Mouse (Mus musculus): ENCODE results near the gene Hira. TPM values are rescaled to one million over a fixed set of nuclear protein-coding genes. Genes with fewer than 3 reads are reported as not detected.
"Not testable (repeated sequence)": the region's sequence is repeated elsewhere in the genome, so short reads cannot be mapped to it uniquely, and the experiment has no call there.

Gene Hira
- polyA plus RNA-seq, 1 experiment from 2014 or later, result 11.2 TPM

DNA sequence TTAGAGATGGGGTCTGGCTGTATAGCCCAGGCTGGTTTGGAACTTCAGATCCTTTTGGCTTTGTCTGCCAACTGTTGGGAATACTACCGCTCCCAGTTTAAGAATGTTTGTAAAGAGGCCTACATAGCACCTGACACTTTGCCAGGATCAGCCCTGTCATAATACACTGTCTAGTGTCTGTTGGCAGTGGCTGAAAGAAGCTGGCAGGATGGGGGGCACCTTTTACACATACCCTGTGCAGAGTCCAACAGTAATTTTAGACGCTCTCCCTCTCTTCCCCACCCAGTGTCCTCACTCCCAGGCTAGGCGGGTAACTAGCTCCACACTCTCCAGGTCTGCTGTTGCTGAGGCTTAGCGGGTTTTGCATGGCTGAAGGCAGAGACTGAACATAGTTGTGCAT is 38.5 kb upstream of the Hira start:
- Histone ChIP-seq H3K27ac (no peak overlapping the region), H3K4me3 (replicated peaks; ENCODE audit: low read depth, low read length) (no peak overlapping the region), H3K36me3 (ENCODE audit: insufficient read depth, low read length) (0 out of 2 replicates have a peak, but pooled peaks cover 19% of the 10 kb centered on the region), H3K27me3 (ENCODE audit: insufficient read depth, low read length) (no peaks in the 10 kb centered on the region), H3K9me3 (replicated peaks; ENCODE audit: low read length) (no peaks in the 10 kb centered on the region), H3K4me2 (ENCODE audit: low read length) (no peak overlapping the region), H3K4me1 (replicated peaks; ENCODE audit: insufficient read depth, low read length) (0 out of 2 replicates have a peak, but pooled peaks cover 4% of the 10 kb centered on the region), H3K9ac (ENCODE audit: low read depth, low read length) (no peak overlapping the region)
- WGBS, result 97% methylated on average over 4 of the region's 4 CpGs
- ATAC-seq (replicated peaks; ENCODE audit: low FRiP score, low read depth) (no peak), DNase-seq (ENCODE audit: low spot score) (no peak)
- no peak for TF ChIP-seq CTCF (IDR thresholded peaks at IDR 0.05; ENCODE audit: low read depth)

DNA sequence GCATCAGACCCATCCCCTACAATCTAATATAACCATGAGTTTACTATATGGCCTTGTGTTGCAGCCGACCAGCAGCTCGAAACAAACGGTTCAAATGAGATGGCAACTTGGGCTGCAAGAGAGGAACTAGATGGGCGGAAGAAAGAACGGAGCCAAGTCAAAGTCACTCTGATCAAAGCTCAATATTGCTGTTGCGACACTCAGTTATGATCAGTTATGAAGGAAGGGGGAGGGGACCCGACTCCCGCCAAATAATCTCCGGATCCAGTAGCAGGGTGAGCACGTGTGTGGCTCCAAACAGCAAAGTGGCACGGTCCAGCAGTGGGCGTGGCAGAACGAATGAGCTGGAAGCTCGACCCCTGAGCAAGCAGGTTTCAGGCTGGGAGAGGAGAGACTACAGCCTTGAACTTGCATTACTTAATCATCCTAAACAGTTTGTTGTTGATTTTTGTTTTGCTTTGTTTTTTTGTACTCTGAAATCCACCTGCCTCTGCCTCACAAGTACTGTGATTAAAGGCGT is 30.5 kb upstream of the Hira start:
- H3K4me1 ChIP-seq (replicated peaks; ENCODE audit: insufficient read depth, low read length), result no peaks in the 10 kb centered on the region
- no peak overlapping the region for H3K27ac ChIP-seq
- ATAC-seq (replicated peaks; ENCODE audit: low FRiP score, low read depth), result no peak
- H3K4me2 ChIP-seq (ENCODE audit: low read length), result no peak overlapping the region
- H3K36me3 ChIP-seq (ENCODE audit: insufficient read depth, low read length), result no peaks in the 10 kb centered on the region
- no peaks in the 10 kb centered on the region for H3K9me3 ChIP-seq (replicated peaks; ENCODE audit: low read length)
- no peak overlapping the region for H3K4me3 ChIP-seq (replicated peaks; ENCODE audit: low read depth, low read length)
- 90% methylated on average over 15 of the region's 15 CpGs for WGBS
- DNase-seq (ENCODE audit: low spot score), result no peak
- H3K9ac ChIP-seq (ENCODE audit: low read depth, low read length), result no peak overlapping the region
- TF ChIP-seq CTCF (IDR thresholded peaks at IDR 0.05; ENCODE audit: low read depth), result no peak
- no peaks in the 10 kb centered on the region for H3K27me3 ChIP-seq (ENCODE audit: insufficient read depth, low read length)

GRCm38 (mm10) chr16:18849521-18850190 is 27.2 kb upstream of the Hira start:
- ATAC-seq (replicated peaks; ENCODE audit: low FRiP score, low read depth); H3K27me3 ChIP-seq (ENCODE audit: insufficient read depth, low read length); H3K36me3 ChIP-seq (ENCODE audit: insufficient read depth, low read length); H3K4me2 ChIP-seq (ENCODE audit: low read length); H3K9ac ChIP-seq (ENCODE audit: low read depth, low read length); H3K4me1 ChIP-seq (replicated peaks; ENCODE audit: insufficient read depth, low read length); H3K27ac ChIP-seq; H3K9me3 ChIP-seq (replicated peaks; ENCODE audit: low read length); DNase-seq (ENCODE audit: low spot score); H3K4me3 ChIP-seq (replicated peaks; ENCODE audit: low read depth, low read length): not testable (repeated sequence)
- 89% methylated on average over 15 of the region's 17 CpGs for WGBS

DNA sequence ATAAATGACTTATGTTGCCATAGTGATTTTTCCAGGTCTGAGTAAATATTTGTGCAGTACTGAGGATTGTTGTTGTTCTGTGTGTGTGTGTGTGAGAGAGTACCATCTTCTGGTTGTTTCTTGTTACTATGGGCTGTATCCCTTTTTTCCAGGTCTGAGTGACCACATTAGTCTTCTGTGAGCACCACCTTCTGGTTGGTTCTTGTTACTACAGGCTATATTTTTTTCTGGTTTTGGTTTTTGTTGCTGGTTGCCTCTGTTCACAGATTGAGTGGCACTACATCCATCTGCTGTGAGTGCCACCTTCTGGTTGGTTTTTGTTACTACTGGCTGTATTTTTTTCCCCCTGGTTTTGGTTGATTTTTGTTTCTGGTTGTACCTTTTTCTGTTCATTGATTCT is 18.3 kb upstream of the Hira start:
- ATAC-seq (replicated peaks; ENCODE audit: low FRiP score, low read depth), result no peak; the same call in 1 of the 2 replicates
- H3K27me3 ChIP-seq (ENCODE audit: insufficient read depth, low read length), result no peaks in the 10 kb centered on the region

GRCm38 (mm10) chr16:18860186-18860585 is 16.7 kb upstream of the Hira start:
- WGBS, result 63% methylated on average over 1 of the region's 1 CpGs

More for the DNA sequence above, 18.3 kb upstream of the Hira start:
- peak; percentile 72 for DNase-seq (ENCODE audit: low spot score)
- peak; percentile 67 for TF ChIP-seq CTCF (IDR thresholded peaks at IDR 0.05; ENCODE audit: low read depth)
- Histone ChIP-seq H3K4me1 (replicated peaks; ENCODE audit: insufficient read depth, low read length) (no peaks in the 10 kb centered on the region), H3K36me3 (ENCODE audit: insufficient read depth, low read length) (no peaks in the 10 kb centered on the region), H3K9me3 (replicated peaks; ENCODE audit: low read length) (no peaks in the 10 kb centered on the region), H3K27ac (no peak overlapping the region), H3K4me2 (ENCODE audit: low read length) (no peak overlapping the region), H3K4me3 (replicated peaks; ENCODE audit: low read depth, low read length) (no peak overlapping the region), H3K9ac (ENCODE audit: low read depth, low read length) (no peak overlapping the region)

GRCm38 (mm10) chr16:18870495-18870894 is 6.3 kb upstream of the Hira start:
- not testable (repeated sequence) for DNase-seq (ENCODE audit: low spot score); H3K27me3 ChIP-seq (ENCODE audit: insufficient read depth, low read length); H3K4me3 ChIP-seq (replicated peaks; ENCODE audit: low read depth, low read length); H3K4me2 ChIP-seq (ENCODE audit: low read length); H3K27ac ChIP-seq; H3K4me1 ChIP-seq (replicated peaks; ENCODE audit: insufficient read depth, low read length); H3K9me3 ChIP-seq (replicated peaks; ENCODE audit: low read length); H3K9ac ChIP-seq (ENCODE audit: low read depth, low read length); ATAC-seq (replicated peaks; ENCODE audit: low FRiP score, low read depth)
- WGBS, result 83% methylated on average over 1 of the region's 1 CpGs
- peaks cover 24% of the 10 kb centered on the region for H3K36me3 ChIP-seq (ENCODE audit: insufficient read depth, low read length)

More at GRCm38 (mm10) chr16:18860186-18860585, 16.7 kb upstream of the Hira start:
- no peak overlapping the region for H3K27ac ChIP-seq
- H3K4me3 ChIP-seq (replicated peaks; ENCODE audit: low read depth, low read length), result no peak overlapping the region
- TF ChIP-seq CTCF (IDR thresholded peaks at IDR 0.05; ENCODE audit: low read depth), result no peak
- no peaks in the 10 kb centered on the region for H3K36me3 ChIP-seq (ENCODE audit: insufficient read depth, low read length)
- no peak overlapping the region for H3K9ac ChIP-seq (ENCODE audit: low read depth, low read length)
- ATAC-seq (replicated peaks; ENCODE audit: low FRiP score, low read depth) (peak; percentile 74), DNase-seq (ENCODE audit: low spot score) (peak; percentile 8)
- H3K27me3 ChIP-seq (ENCODE audit: insufficient read depth, low read length), result no peaks in the 10 kb centered on the region
- H3K9me3 ChIP-seq (replicated peaks; ENCODE audit: low read length), result no peaks in the 10 kb centered on the region
- H3K4me1 ChIP-seq (replicated peaks; ENCODE audit: insufficient read depth, low read length), result no peaks in the 10 kb centered on the region
- H3K4me2 ChIP-seq (ENCODE audit: low read length), result no peak overlapping the region

Data from kidney, postnatal 0 days (tissue).